Comparison of ENCODE assay signal across 18 mouse cellular contexts in genomic region chr2:65443082-65443481, GRCm38 (mm10).
A peak's percentile ranks its signal among the peaks of the same experiment; 100 is the strongest.
DNase-seq lines count a peak whose midpoint lies in the region; TF ChIP-seq lines count a peak whose summit lies in the region.
"Had no signal": no experiment of that assay in that cellular context is flagged by ENCODE, and none has a peak within 500 bp of the region (broad histone marks: within the 10 kb centered on the region; RNA-seq: fewer than 3 reads in every experiment).

No protein-coding gene starts in this region.

- H3K36me3 ChIP-seq in myocyte (ENCODE audit: control insufficient read depth, insufficient read depth): no peaks in the 10 kb centered on the region
- H3K36me3 ChIP-seq: G1E had no signal

- no peaks in the 10 kb centered on the region for H3K27me3 ChIP-seq in myocyte (ENCODE audit: control insufficient read depth, insufficient read depth, insufficient read length)
- H3K27me3 ChIP-seq: CH12.LX, Patski had no signal

- no peak for TF ChIP-seq POLR2A in myocyte (IDR thresholded peaks at IDR 0.05; ENCODE audit: insufficient read length, low read depth)

- no peak overlapping the region for H3K4me3 ChIP-seq in myocyte

- H3K4me2 ChIP-seq in myocyte (ENCODE audit: low read depth): peak overlapping the region; percentile 52

- DNase-seq in 3T3-L1 (ENCODE audit: low read depth, low spot score): peak; percentile 54
- DNase-seq in cerebellum, postnatal 25 days: no peak
- DNase-seq in thymus, postnatal 14 days: no peak
- DNase-seq: adrenal gland, adult 2 months; adrenal gland, adult 8-10 months; adrenal gland, postnatal 10 days; adrenal gland, postnatal 14 days; adrenal gland, postnatal 25 days; adrenal gland, postnatal 36 days; B cell, adult 2 months; cerebellum, adult 11 months; cerebellum, adult 11-12 months; cerebellum, adult 18-20 months; cerebellum, adult 2 months had no signal

- H3K79me2 ChIP-seq in myocyte (ENCODE audit: control insufficient read depth, insufficient read depth): no peaks in the 10 kb centered on the region

- H3ac ChIP-seq in myocyte (ENCODE audit: control insufficient read depth, insufficient read length): no peak overlapping the region

TF ChIP-seq in myocyte, 11 proteins besides CTCF, POLR2A, EP300 and RAD21:
- no peak for TF ChIP-seq E2F4 (IDR thresholded peaks at IDR 0.05; ENCODE audit: insufficient read depth)
- TF ChIP-seq MYOD1 (IDR thresholded peaks at IDR 0.05; ENCODE audit: control insufficient read depth in 1 of 3, insufficient read length in 2 of 3, low read depth in 2 of 3): peak in 2 of 3 experiments; percentile 63 to 71
- peak in 1 of 3 experiments; percentile 28 for TF ChIP-seq MYOG (IDR thresholded peaks at IDR 0.05; ENCODE audit: control insufficient read depth in 1 of 3, insufficient read depth in 1 of 3, insufficient read length in 2 of 3, low read depth in 2 of 3)
- no peak for TF ChIP-seq TCF3 (IDR thresholded peaks at IDR 0.05; ENCODE audit: insufficient read length, low read depth)
